Mouse (Mus musculus) hindbrain, embryonic 16.5 days (tissue): ENCODE data around the gene Platr17. TPM values are rescaled to one million over a fixed set of nuclear protein-coding genes. Genes with fewer than 3 reads are reported as not detected.

Source experiments
- ATAC-seq: fragments of 200-750 bp; cut with Nextera tagmentation; 2 replicates; pipeline ENCODE4 v1.8.0; 2017; ENCODE audit warnings: moderate TSS enrichment, moderate library complexity
- H3K27ac ChIP-seq: fragments of 300-500 bp; sonication (generic); 2 replicates; pipeline ENCODE4 v1.5.1; 2014; ENCODE audit warnings: low read depth, mild to moderate bottlenecking, control low read depth, low read length, moderate library complexity
- H3K27me3 ChIP-seq: fragments of 300-500 bp; sonication (generic); replicated peaks from 2 replicates; pipeline ENCODE4 v1.6.1; 2014; ENCODE audit warnings: low read length; ENCODE audit not compliant: control insufficient read depth, insufficient read depth
- H3K36me3 ChIP-seq: fragments of 300-500 bp; sonication (generic); 2 replicates; pipeline ENCODE4 v1.6.1; 2014; ENCODE audit warnings: mild to moderate bottlenecking, low read length, moderate library complexity, mixed read lengths; ENCODE audit not compliant: control insufficient read depth, insufficient read depth
- H3K4me1 ChIP-seq: fragments of 300-500 bp; sonication (generic); 2 replicates; pipeline ENCODE4 v1.6.1; 2014; ENCODE audit warnings: low read depth, low read length; ENCODE audit not compliant: control insufficient read depth, insufficient read depth
- H3K4me2 ChIP-seq: fragments of 300-500 bp; sonication (generic); 2 replicates; pipeline ENCODE4 v1.6.1; 2014; ENCODE audit warnings: mild to moderate bottlenecking, low read length, control low read depth, moderate library complexity
- H3K4me3 ChIP-seq: fragments of 300-500 bp; sonication (generic); 2 replicates; pipeline ENCODE4 v1.5.1; 2014; ENCODE audit warnings: mild to moderate bottlenecking, low read length, control low read depth, moderate library complexity
- H3K9ac ChIP-seq: fragments of 300-500 bp; sonication (generic); 2 replicates; pipeline ENCODE4 v1.6.1; 2014; ENCODE audit warnings: low read depth, mild to moderate bottlenecking, control low read depth, low read length, moderate library complexity
- H3K9me3 ChIP-seq: fragments of 300-500 bp; sonication (generic); 2 replicates; pipeline ENCODE4 v1.6.1; 2014; ENCODE audit warnings: mild to moderate bottlenecking, low read length, moderate library complexity; ENCODE audit not compliant: control insufficient read depth
- WGBS: fragments of 180-500 bp; shearing (Covaris S2); extraction: QIAGEN DNeasy Blood & Tissue Kit; methylation state at CpG from one replicate; pipeline ENCODE4 v1.1.7; 2014; 5-methylcytosine and 5-hydroxymethylcytosine counted together
- polyA plus RNA-seq: library from polyadenylated mRNA; unstranded; fragments of >200 nt; fragmentation: Nextera tagmentation; extraction: Ambion mirVana; gene quantifications from 2 replicates; pipeline ENCODE4 v1.2.1, GENCODE M21; 2015

Platr17 gene
- polyA plus RNA-seq, 1 experiment from 2014 or later: 0.46 TPM

- no peak for ATAC-seq
- WGBS: 89% methylated on average over 10 of the region's 10 CpGs
Measured at GRCm38 (mm10) chr17:33924577-33925283, 19.8 kb downstream of the Platr17 start.

DNA sequence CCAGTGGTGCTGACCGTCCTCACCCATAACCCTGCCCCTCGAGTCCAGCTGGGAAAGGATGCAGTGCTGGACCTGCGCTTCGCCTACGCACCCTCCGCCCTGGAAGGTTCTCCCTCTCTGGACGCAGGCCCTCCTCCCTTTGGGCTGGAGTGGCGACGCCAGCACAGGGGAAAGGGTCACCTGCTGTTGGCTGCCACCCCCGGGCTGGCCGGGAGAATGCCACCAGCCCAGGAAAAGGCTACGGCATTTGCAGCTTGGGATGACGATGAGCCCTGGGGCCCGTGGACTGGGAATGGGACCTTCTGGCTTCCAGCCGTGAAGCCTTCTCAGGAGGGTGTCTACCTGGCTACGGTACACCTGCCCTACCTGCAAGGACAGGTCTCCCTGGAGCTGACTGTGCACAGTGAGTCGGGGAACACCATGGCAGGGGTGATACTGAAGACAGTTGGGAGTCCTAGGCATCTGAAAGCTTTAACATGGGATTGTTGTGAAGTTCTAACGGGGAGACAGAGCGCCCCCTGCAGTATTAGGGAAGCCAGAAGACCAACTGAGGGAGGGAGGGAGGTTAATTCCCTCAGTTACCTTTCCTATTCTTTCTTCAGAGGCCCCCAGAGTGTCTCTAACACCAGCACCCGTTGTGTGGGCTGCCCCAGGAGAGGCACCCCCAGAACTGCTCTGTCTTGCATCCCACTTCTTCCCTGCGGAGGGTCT lies 20.6 kb downstream of the Platr17 start:
- no peak overlapping the region for H3K9ac ChIP-seq
- no peak for ATAC-seq
- no peaks in the 10 kb centered on the region for H3K9me3 ChIP-seq
- 85% methylated on average over 21 of the region's 21 CpGs for WGBS
- H3K4me3 ChIP-seq: no peak overlapping the region
- no peaks in the 10 kb centered on the region for H3K27me3 ChIP-seq
- H3K36me3 ChIP-seq: no peaks in the 10 kb centered on the region
- H3K27ac ChIP-seq: no peak overlapping the region
- H3K4me2 ChIP-seq: no peak overlapping the region
- peaks cover 6% of the 10 kb centered on the region for H3K4me1 ChIP-seq

More at GRCm38 (mm10) chr17:33924577-33925283, 19.8 kb downstream of the Platr17 start:
- H3K9ac ChIP-seq: no peak overlapping the region
- no peak overlapping the region for H3K4me2 ChIP-seq
- H3K36me3 ChIP-seq: no peaks in the 10 kb centered on the region
- no peaks in the 10 kb centered on the region for H3K9me3 ChIP-seq
- H3K4me1 ChIP-seq: peaks cover 13% of the 10 kb centered on the region
- no peak overlapping the region for H3K4me3 ChIP-seq
- H3K27ac ChIP-seq: no peak overlapping the region
- no peaks in the 10 kb centered on the region for H3K27me3 ChIP-seq

GRCm38 (mm10) chr17:33926207-33926932 lies 21.4 kb downstream of the Platr17 start:
- no peak overlapping the region for H3K4me3 ChIP-seq
- no peak overlapping the region for H3K27ac ChIP-seq
- H3K9me3 ChIP-seq: no peaks in the 10 kb centered on the region
- 74% methylated on average over 17 of the region's 17 CpGs for WGBS
- peaks cover 10% of the 10 kb centered on the region for H3K4me1 ChIP-seq
- ATAC-seq: no peak
- no peaks in the 10 kb centered on the region for H3K27me3 ChIP-seq
- H3K36me3 ChIP-seq: no peaks in the 10 kb centered on the region
- no peak overlapping the region for H3K9ac ChIP-seq
- H3K4me2 ChIP-seq: no peak overlapping the region

DNA sequence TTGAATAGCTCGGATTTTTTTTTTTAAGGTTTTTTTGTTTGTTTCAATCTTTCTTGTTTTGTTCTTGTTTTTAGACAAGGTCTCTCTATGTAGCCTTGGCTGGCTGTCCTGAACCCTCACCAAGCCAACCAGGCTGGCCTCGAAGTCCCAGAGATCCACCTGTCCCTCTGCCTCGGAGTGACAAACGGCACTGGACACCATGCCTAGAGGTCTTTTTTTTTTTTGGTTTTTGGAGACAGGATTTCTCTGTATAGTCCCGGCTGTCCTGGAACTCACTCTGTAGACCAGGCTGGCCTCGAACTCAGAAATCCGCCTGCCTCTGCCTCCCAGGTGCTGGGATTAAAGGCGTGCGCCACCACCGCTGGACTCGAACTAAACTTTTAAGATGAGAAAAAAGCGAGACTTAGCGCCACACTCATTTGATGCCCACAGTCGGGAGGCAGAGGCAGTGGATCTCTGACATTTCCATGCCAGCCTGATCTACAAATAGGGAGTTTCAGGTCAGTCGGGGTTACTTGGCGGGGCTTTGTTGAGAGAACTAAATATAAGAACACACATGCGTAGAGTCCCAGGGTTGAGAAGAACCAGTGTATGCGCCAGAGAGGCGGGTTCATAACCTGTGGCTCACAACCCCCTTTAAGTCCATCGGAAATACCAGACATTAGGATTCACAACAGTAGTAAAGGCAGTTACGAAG lies 23.5 kb downstream of the Platr17 start:
- no peaks in the 10 kb centered on the region for H3K27me3 ChIP-seq
- H3K9ac ChIP-seq: peak overlapping the region; percentile 74
- peak overlapping the region; percentile 73 for H3K4me3 ChIP-seq
- no peak overlapping the region; the same call in 1 of the 2 replicates for H3K27ac ChIP-seq
- peaks cover 12% of the 10 kb centered on the region for H3K4me1 ChIP-seq
- H3K9me3 ChIP-seq: no peaks in the 10 kb centered on the region
- 64% methylated on average over 21 of the region's 21 CpGs for WGBS
- H3K4me2 ChIP-seq: peak overlapping the region; percentile 92
- H3K36me3 ChIP-seq: peaks cover 6% of the 10 kb centered on the region
- ATAC-seq: no peak

GRCm38 (mm10) chr17:33929371-33930279 lies 24.7 kb downstream of the Platr17 start, which contains the start of gene Rgl2:
Gene Rgl2 (plus strand): TSS chr17:33929543.
- peak within 1 kb of the TSS; percentile 86 for H3K9ac ChIP-seq
- H3K9me3 ChIP-seq: no peaks in the 10 kb centered on the region
- H3K4me1 ChIP-seq: peaks cover 12% of the 10 kb centered on the region
- under 1% methylated on average over 78 of the region's 80 CpGs for WGBS
- peaks cover 6% of the 10 kb centered on the region for H3K36me3 ChIP-seq
- peak within 1 kb of the TSS; percentile 92 for H3K4me2 ChIP-seq
- peak within 1 kb of the TSS; percentile 73 for H3K4me3 ChIP-seq
- ATAC-seq: peak; percentile 88
- H3K27ac ChIP-seq: peak within 1 kb of the TSS; percentile 90
- no peaks in the 10 kb centered on the region for H3K27me3 ChIP-seq

GRCm38 (mm10) chr17:33930280-33931158 lies 25.6 kb downstream of the Platr17 start:
- peak; percentile 5; the same call in 1 of the 2 replicates for ATAC-seq
- no peaks in the 10 kb centered on the region for H3K9me3 ChIP-seq
- peak overlapping the region; percentile 92 for H3K4me2 ChIP-seq
- no peaks in the 10 kb centered on the region for H3K27me3 ChIP-seq
- H3K4me1 ChIP-seq: peaks cover 12% of the 10 kb centered on the region
- under 1% methylated on average over 44 of the region's 45 CpGs for WGBS
- H3K9ac ChIP-seq: peak overlapping the region; percentile 86
- peaks cover 12% of the 10 kb centered on the region for H3K36me3 ChIP-seq
- H3K27ac ChIP-seq: peak overlapping the region; percentile 90
- peak overlapping the region; percentile 73 for H3K4me3 ChIP-seq

DNA sequence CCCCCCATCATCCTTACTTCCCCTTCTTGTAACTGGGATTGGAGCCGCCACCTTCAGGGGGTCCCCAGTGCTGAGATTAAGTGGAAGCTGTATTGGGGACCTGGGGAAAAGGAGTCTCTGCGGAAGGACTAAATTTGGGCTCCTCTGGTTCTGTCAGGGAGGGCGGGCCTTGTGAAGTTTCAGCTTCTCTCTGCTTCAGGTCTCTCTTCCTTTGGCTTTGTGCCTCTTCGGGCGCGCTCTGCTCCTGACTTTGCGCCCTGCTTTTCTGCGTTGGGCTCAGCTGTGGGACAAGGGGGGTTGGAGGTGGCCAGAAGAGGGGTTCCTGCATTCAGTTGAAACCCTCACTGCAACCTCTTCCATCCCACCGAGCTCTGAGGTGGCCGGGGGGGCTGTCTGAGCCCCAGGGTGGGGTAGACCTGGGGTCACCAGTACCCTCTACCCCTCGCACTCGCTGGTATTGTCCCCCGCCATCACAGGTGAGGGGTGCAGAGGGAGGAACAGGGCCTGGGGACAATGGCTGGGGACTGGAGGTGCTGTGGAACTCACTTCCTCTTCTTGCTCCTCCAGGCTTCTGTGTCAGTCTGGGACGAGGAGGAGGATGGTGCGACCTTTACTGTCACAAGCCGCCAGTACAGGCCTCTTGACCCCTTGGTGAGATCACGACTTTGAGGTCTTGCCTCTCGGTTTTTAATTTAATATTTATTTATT lies 26.4 kb downstream of the Platr17 start:
- peak overlapping the region; percentile 92 for H3K4me2 ChIP-seq
- H3K9ac ChIP-seq: peak overlapping the region; percentile 86; the same call in 1 of the 2 replicates
- peak overlapping the region; percentile 73 for H3K4me3 ChIP-seq
- 45% methylated on average over 18 of the region's 18 CpGs for WGBS
- no peaks in the 10 kb centered on the region for H3K27me3 ChIP-seq
- H3K27ac ChIP-seq: no peak overlapping the region
- H3K36me3 ChIP-seq: peaks cover 12% of the 10 kb centered on the region
- no peaks in the 10 kb centered on the region for H3K9me3 ChIP-seq
- peaks cover 12% of the 10 kb centered on the region for H3K4me1 ChIP-seq
- ATAC-seq: no peak
